Mouse (Mus musculus): ENCODE data around the gene St5.

The St5 gene

DNA sequence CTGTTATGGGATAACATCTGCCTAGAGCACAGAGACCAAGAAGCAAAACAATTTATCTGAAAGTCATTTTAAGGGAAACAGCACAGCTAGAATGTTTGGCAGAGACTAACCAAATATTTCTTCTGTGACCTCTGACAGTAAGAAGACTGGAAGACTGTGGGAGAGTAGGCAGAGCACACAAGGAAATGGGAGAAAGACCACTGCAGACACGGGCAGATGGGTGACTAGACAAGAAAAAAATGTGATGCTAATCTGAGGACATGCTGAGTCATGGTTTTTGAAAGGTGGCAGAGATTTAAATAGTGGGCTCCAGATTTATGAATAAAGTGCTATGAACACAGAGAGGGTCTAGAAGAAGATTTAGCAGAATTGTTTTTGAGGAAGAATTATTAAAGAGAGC is 61.4 kb downstream of the St5 start:
- DNase-seq (ENCODE audit: low spot score in 2 of 2), result no peak

- DNase-seq (ENCODE audit: low spot score in 2 of 2), result no peak
Observed at GRCm38 (mm10) chr7:109641102-109641501, 62.3 kb downstream of the St5 start.

- DNase-seq (ENCODE audit: low spot score in 2 of 2), result no peak
Observed at GRCm38 (mm10) chr7:109637391-109637790, 66.0 kb downstream of the St5 start.

GRCm38 (mm10) chr7:109636086-109636792 is 67.2 kb downstream of the St5 start:
- no peak for DNase-seq (ENCODE audit: low spot score in 2 of 2)

GRCm38 (mm10) chr7:109633404-109634085 is 69.9 kb downstream of the St5 start:
- DNase-seq (ENCODE audit: low spot score in 2 of 2), result no peak

DNA sequence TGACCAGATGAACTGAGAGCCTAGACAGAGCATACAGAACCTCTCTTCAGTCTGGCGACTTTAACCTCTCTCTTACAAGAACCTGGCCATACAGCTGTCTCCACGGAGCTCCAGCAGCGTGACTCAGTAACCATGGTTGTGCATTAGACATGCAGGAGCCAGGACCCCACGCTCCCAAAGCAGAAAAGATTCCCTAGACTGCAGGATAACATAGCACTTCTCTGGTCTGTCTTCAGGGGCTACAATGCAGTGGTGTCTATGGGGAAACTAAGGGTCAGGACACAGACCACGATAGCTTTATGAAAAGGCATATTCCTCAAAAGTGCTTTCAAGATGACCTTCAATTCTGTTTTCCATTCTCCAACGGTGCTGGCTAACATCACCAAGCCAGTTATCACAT is 72.1 kb downstream of the St5 start:
- no peak for DNase-seq (ENCODE audit: low spot score in 2 of 2)

GRCm38 (mm10) chr7:109629871-109630778 is 73.3 kb downstream of the St5 start:
- no peak for DNase-seq (ENCODE audit: low spot score in 2 of 2)

DNA sequence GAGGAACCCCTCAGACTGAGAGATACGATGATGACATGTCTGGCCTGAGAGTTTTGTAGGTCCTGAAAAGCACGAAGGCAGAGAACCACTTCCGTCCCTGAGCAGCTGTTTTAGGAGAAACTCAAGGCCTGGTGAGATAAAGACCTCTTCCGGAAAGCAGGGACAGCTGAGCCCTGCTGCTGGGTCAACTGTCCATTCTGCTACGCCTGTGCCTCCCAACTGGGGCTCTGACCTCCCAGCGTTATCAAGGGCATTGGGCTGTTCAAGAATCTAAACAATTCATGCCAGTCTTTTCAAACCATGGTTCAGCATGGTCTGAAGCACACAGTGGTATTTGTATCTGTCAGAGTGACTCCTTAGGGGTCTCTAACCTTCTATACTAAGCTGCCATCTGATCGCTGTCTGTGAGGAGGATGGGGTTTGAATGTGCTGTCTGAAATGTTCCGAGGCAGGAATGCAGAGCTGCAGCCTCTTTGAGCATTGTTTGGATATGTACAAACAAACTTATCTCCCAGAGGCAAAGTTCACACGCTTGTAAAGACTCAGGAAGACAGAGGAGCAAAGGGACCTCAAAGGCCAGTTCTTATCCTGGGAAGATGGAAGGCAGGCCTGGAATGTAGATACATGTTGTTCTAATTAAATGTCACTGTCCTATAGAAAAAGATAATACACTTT is 74.3 kb downstream of the St5 start:
- no peak for DNase-seq (ENCODE audit: low spot score in 2 of 2)

DNA sequence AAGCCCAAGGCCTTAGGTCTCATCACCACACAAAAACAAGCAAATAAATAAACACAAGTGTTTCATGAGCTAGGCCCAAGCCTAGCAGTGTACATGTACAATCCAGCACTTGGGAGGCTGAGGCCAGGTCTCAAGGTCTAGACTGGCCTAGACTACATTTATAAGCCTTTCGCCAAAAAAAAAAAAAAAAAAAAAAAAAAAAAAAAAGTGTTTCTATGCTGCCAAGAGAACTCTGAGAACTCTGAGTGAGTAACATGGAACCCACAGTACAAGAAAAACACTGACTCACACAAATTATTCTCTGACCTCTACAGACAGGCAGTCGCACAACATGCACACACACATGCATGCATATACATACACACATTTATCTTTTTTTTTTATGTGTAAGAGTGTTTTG is 75.6 kb downstream of the St5 start:
- no peak for DNase-seq (ENCODE audit: low spot score in 2 of 2)

DNA sequence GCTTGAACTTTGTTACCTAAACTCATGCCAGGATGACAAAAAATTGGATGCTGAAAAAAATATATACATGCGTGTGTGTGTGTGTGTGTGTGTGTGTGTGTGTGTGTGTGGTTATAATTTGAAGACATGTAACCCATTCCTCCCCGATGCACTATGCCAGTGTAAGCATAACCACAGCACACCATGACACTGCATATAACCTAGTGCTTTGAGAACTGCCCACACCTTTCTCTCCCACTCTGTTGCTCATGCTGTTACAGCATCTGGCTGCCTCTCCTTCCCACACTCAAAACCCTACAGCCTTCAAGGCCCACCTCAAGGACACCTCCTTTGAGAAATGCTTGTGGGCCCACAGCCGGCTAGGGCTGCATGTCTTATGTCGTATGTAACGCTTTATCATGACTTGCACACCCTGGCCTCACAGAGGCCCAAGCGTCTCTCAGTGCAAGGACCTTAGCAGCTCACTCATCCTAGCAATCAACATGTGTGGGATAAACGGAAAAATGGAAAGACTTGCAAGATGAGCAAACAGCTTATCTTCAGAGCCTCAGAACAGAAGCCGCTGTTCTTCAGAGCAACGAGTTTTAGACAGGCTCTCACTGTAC is 81.1 kb downstream of the St5 start:
- no peak for DNase-seq (ENCODE audit: low spot score in 2 of 2)

- DNase-seq (ENCODE audit: low spot score in 2 of 2), result no peak
Observed at GRCm38 (mm10) chr7:109620967-109621366, 82.4 kb downstream of the St5 start.

DNA sequence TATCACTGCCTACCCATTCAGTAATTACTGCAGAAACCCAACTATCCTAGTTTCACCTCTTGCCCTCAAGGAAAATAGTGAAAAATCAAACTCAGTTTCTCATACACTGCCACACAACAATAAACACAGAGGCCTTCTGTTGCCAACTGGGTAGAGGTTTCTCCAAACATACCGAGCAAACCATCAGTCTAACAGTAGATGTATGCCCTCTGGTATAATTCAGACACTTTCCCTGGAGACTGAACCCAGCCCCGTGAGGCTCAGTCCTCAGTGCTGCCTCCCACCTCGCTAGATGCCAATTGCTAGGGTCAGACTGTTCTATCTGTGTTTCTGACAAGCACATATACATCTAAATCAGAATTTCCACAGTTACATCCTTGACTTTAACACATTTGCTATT is 83.1 kb downstream of the St5 start:
- DNase-seq (ENCODE audit: low spot score in 2 of 2), result no peak

DNA sequence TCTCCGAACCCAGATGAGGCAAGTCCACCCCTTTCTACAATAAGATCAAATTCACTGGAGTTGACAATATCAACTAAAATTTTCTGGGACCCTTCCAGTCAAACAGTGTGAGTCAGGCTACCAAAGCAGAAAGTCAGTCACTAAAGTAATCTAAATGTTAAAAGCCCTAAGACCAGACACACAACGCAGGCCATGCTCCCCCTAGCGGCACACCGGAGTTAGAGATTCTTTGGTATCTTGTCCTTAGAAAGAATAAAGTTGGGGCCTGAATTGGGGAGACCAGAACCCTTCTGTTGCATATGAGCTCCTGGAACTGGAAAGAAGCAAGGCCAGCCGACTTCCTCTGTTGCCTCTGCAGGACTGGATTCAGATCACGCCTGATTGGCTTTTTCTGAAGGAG is 84.7 kb downstream of the St5 start:
- peak; percentile 40 to 54 for DNase-seq (ENCODE audit: low spot score in 2 of 2)

- DNase-seq (ENCODE audit: low spot score in 2 of 2), result no peak
Observed at GRCm38 (mm10) chr7:109617838-109618237, 85.6 kb downstream of the St5 start.

DNA sequence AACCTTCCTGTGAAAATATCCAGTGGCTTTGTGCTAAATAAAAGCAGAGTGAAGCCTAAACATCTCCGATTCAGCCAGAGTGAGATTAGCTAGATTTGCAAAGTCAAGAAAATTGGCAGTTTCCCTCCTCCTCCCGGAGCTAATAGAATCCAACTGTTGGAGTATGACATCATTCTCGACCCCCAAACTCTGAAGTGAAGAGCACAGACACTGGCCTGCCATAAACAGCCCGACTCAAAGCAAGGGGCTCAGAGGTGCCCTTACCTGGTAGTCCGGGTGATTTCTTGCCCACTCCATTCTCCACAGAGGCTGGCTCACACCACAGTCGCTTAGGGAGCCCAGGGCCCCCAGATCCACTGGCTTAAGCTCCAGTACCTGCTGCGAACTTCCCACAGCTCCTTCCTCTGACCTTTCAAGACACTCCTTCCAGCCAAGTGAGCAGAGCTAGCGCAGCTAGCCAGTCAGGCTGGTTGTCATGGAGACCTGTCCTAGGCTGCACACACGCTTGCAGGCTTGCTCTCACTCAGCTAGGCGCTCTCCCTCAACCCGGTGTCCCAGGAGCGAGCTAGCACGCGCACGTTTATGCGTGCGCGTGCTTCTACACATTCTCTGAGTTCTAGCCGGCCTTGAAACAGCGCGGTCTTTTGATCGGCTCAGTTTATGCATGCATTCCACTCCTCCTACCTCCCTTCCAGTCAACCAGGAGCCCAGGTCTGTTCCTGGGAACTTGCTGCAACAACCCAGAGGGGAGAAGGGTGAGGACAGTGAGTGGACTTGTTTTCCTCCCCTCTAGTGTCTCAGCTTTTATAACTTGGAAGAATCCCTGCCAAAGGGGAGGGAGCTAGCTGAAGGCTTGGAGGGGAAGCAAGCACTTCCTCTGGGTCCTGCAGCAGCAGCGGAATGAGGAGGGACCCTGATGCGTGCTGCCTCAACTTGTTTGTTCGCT is 87.1 kb downstream of the St5 start:
- DNase-seq (ENCODE audit: low spot score in 2 of 2), result peak; percentile 46 to 70

DNA sequence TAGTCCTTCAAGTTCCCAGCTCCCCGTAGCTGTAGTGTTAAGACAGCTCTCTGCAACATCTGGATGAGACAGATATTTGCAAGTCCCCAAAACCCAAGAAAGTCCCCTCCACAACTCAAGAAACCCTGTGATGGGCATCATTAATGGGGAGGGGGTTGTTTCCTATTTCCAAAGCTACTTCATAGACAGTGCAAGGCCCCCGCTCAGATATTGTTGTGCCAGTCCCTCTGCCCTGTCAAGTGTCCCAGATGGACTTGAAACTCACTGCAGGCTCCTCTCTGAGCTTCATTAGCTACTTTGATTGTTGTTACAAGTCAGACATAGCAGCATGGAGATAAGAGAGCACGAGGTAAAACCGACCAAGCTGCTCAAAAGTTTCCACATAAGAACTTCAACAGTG is 87.8 kb downstream of the St5 start:
- no peak for DNase-seq (ENCODE audit: low spot score in 2 of 2)

GRCm38 (mm10) chr7:109614939-109615338 is 88.5 kb downstream of the St5 start:
- DNase-seq (ENCODE audit: low spot score in 2 of 2), result no peak

DNA sequence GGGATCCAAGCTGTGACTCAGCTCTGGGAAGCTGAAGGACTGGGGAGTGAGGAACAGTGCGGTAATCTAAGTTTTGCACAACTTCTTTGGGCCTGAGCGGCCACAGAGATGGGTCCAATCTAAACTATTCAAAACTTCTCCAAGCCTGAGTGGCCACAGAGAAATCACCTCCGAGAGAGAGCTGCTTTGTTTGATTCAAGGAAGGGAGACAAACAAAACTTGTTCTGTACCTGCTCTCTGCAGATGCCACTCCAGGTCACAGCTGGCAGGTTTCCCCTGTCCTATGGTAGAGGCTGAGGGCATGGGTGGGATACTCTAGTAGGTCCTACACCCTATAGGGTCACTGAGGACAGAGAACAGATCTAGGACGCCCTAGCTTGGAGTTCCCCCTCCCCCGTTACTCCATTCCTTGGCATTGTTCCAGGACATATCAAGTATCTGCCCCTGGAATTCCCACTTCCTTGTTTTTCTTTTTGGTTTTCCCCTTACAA is 89.8 kb downstream of the St5 start:
- no peak for DNase-seq (ENCODE audit: low spot score in 2 of 2)

DNA sequence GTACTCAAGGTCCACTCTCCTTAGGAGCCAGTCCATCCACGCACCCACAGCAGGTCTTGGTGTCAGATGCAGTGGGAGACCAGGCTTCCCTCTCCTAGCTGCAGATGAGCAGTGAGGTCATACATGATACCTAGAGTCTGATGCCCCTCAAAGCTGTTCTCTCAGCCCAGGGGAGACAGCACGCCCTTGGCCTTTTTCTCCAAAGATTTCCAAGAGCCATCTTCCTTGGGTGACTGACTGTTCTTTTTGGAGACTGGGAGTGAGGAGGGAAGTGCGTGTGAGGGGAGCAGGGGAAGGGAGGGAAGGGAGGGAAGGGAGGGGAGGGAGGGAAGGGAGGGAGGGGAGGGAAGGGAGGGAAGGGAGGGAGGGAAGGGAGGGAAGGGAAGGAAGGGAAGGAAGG is 90.4 kb downstream of the St5 start:
- no peak for DNase-seq (ENCODE audit: low spot score in 2 of 2)

GRCm38 (mm10) chr7:109612531-109612930 is 90.9 kb downstream of the St5 start:
- DNase-seq (ENCODE audit: low spot score in 2 of 2), result no peak

Data from urinary bladder, adult 18-20 months (tissue).